Mouse (Mus musculus): ENCODE measurements at regions not wholly inside any gene's neighbourhood (a gene's known extent, or its start where the extent isn't known, plus 50 kb on each side); places are given as distances from the start of the nearest gene placed in this dataset.

DNA sequence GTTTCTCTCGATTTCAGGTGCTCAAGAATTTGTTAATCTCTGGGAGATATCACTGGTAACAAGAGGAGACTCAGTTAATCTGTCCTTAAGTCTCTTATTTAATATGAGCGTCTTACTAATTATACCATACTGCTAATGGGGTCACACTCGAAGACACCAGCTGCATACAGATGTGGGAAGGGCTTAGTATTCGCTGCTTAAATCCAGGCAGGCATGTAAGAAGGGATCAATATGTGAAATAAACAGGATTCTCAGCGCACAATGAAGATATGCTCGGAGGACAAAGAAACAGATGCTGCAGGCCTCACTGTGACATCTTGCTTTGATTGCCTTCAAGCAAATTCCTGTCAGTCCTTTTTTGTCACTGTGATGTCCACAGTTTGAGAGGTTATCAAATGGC lies 108.3 kb downstream of the Zwint start:
- DNase-seq (ENCODE audit: low spot score in 2 of 2): no peak

GRCm38 (mm10) chr10:72778356-72778755 lies 123.7 kb downstream of the Zwint start:
- peak; percentile 7 to 16 for DNase-seq (ENCODE audit: low spot score in 2 of 2)

DNA sequence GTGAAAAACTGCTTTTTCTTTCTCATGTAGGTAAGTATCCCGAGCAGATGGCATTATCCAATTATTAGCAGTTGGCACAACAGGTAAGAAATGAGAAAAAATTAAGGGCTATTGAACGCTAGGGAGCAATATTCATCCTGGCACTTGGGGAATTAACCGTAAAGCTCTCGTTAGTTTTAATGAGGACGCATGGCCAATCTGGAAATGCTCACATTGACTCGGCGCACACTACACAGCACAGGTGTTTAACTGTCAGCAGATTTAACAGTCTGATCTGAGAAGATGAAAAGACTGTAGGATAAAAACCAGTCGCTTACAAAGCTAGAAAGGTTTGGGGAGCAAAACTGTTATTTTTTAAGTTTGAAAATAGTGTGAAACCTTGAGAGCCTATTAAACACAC lies 157.0 kb downstream of the Zwint start:
- no peak for DNase-seq (ENCODE audit: low spot score in 2 of 2)

- DNase-seq (ENCODE audit: low spot score in 2 of 2): no peak
Measured at GRCm38 (mm10) chr10:72847358-72848082, 192.9 kb downstream of the Zwint start.

DNA sequence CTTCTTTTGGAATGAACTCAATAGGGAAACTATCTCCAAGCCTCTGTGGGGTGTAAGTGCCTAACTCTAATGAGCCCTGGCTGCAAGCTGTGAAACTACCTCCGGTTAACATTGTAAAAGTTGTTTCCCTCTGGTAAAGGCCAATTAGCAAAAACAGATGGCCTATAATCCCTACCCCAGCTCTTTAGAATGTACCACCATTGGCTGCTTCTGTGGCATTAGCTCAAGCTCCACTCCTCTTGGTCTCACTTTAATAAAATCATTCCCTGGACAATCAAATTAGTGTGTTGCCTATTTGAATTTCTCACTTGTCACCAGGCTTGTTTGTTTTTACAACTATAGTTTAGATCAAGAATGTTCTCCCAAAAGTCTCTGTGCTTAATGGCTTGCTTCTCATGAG lies 213.3 kb downstream of the Zwint start:
- no peak for DNase-seq (ENCODE audit: low spot score in 2 of 2)

Measured in heart, adult 9 months (tissue).